Mouse (Mus musculus) testis, adult 2 months (tissue): ENCODE results near the gene Arl5c.

Experiments used
- CTCF ChIP-seq: fragments of 200-500 bp; IDR thresholded peaks from 2 replicates; pipeline ENCODE4 v1.5.1; 2012; ENCODE audit warnings: low read depth, mild to moderate bottlenecking, inconsistent platforms, low read length, moderate library complexity; ENCODE audit not compliant: control insufficient read depth, insufficient read depth, insufficient replicate concordance
- POLR2A ChIP-seq: fragments of 200-500 bp; IDR thresholded peaks from 2 replicates; pipeline ENCODE4 v1.6.1; 2012; ENCODE audit warnings: low read depth, mild to moderate bottlenecking, inconsistent platforms, low read length, moderate library complexity; ENCODE audit not compliant: control insufficient read depth

DNA sequence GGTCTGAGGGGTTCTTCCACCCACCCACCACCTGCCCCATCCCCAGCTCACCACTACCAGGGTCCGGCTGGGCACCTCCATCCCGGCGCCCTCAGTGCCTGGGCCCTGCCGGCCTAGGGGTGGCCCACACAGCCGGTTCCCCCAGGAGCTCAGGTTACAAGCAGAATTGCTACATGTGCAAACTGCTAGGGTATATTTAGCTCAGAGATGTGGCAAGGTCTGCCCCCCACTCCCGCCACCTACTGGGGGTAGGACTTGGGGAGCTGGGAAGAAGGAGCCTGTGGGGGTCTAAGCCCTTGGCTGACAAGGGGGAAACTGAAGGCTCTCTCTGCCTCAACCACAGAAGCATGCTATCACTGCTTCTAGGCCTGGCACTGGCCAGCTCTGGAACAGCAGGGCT is 22.2 kb upstream of the Arl5c start:
- TF ChIP-seq POLR2A (no peak), CTCF (no peak)
